Mouse (Mus musculus) midbrain, embryonic 12.5 days (tissue): ENCODE results near the gene Gm26920. TPM values are rescaled to one million over a fixed set of nuclear protein-coding genes. Genes with fewer than 3 reads are reported as not detected.
A peak's percentile ranks its signal among the peaks of the same experiment; 100 is the strongest.
"Not testable (repeated sequence)": the region's sequence is repeated elsewhere in the genome, so short reads cannot be mapped to it uniquely, and the experiment has no call there.

Experiments used
- ATAC-seq: fragments of 200-750 bp; cut with Nextera tagmentation; 2 replicates; pipeline ENCODE4 v1.8.0; 2017; ENCODE audit warnings: low read depth, moderate TSS enrichment, moderate library complexity; ENCODE audit not compliant: low FRiP score
- H3K27ac ChIP-seq: fragments of 300-500 bp; sonication (generic); replicated peaks from 2 replicates; pipeline ENCODE4 v1.5.1; 2016; ENCODE audit warnings: mild to moderate bottlenecking
- H3K27me3 ChIP-seq: fragments of 300-500 bp; sonication (generic); 2 replicates; pipeline ENCODE4 v1.6.1; 2016; ENCODE audit warnings: mild to moderate bottlenecking
- H3K36me3 ChIP-seq: fragments of 300-500 bp; sonication (generic); 2 replicates; pipeline ENCODE4 v1.6.1; 2016
- H3K4me1 ChIP-seq: fragments of 300-500 bp; sonication (generic); 2 replicates; pipeline ENCODE4 v1.6.1; 2016
- H3K4me2 ChIP-seq: fragments of 300-500 bp; sonication (generic); replicated peaks from 2 replicates; pipeline ENCODE4 v1.6.1; 2016; ENCODE audit warnings: mild to moderate bottlenecking, moderate library complexity
- H3K4me3 ChIP-seq: fragments of 300-500 bp; sonication (generic); 2 replicates; pipeline ENCODE4 v1.5.1; 2016; ENCODE audit warnings: mild to moderate bottlenecking
- H3K9ac ChIP-seq: fragments of 300-500 bp; sonication (generic); replicated peaks from 2 replicates; pipeline ENCODE4 v1.6.1; 2016; ENCODE audit warnings: mild to moderate bottlenecking, moderate library complexity
- H3K9me3 ChIP-seq: fragments of 300-500 bp; sonication (generic); 2 replicates; pipeline ENCODE4 v1.6.1; 2016; ENCODE audit warnings: mild to moderate bottlenecking
- WGBS: fragments of 180-500 bp; shearing (Covaris S2); methylation state at CpG from one replicate; pipeline ENCODE4 v1.1.7; 2016; 5-methylcytosine and 5-hydroxymethylcytosine counted together
- polyA plus RNA-seq: library from polyadenylated mRNA; unstranded; fragments of >200 nt; fragmentation: Nextera tagmentation; extraction: Ambion mirVana; gene quantifications from 2 replicates; pipeline ENCODE4 v1.2.1, GENCODE M21; 2016

Gene Gm26920
- polyA plus RNA-seq, result 1.0 and 4.5 TPM in 2 replicates

DNA sequence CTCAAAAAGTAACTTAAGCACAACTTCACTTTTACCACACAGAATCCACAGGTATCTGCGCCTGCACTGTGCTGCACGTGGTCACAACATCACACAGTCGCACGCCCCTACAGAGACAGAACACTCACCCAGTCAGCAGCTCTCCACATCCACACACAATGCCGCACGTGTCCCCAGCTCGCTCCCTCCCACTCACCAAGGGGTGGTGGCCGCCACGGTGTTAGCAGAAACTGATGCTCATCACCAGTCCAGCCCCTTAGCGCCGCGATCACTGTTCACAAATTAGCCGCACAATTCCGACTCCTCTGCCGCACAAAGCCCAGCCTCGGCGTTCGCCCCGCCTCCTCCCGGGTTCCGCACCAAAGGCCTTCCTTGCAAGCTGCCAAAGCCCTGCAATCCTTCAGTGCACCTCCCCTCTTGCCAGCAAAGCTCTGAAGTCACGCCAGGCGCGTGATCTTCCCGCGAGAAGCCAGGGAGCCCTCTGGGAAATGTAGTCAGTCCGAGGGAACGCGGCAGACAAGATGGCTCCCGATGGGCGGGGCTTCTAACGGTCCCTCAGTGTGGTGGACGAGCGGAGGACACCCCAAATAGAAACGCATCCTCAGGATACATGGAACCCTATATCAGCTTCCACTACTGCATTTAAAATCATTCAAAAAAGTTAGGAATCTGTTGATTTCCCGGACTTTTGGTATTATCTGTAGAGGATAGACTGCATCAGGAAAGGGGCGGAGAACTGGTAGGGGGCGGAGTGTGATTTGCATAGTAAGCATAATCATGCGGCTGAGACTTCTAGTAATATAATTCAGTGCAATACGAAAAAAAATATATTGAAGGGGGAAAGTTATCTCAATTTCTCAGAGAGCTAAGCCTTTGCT, at the start of gene Gm26920, which contains the start of gene Zfp566:
Gene Gm26920 (minus strand): TSS at position 319 of the 878 bp plus-strand sequence.
Gene Zfp566 (minus strand): TSS at position 436 of the 878 bp plus-strand sequence.
- Histone ChIP-seq H3K9me3 (no peaks in the 10 kb centered on the region), H3K36me3 (peaks cover 18% of the 10 kb centered on the region), H3K4me2 (peak within 1 kb of the TSS; percentile 62), H3K9ac (peak within 1 kb of the TSS; percentile 68), H3K4me3 (peak within 1 kb of the TSS; percentile 63), H3K4me1 (peaks cover 30% of the 10 kb centered on the region), H3K27ac (peak within 1 kb of the TSS; percentile 86), H3K27me3 (no peaks in the 10 kb centered on the region)
- under 1% methylated on average over 40 of the region's 40 CpGs for WGBS
- ATAC-seq, result peak; percentile 91

DNA sequence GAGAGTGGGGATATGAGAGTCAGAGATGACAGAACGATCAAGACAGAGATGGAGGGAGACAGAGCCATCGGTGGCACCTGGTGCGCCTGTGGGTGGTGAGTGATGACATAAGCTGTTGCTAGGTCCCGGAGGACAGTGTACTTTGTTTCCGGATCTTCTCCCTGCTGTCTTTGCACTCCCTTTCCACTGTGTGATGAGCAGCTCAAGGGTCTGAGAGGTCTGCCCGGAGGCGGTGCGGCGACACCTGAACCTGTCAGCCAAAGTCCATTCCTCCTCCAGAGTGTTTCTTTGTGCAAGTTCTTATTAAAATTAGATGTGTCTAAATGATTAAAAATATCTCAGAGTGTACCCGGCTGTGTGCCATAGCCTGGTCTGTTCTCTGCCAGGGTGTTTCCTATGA, 46.6 kb upstream of the Gm26920 start:
- Histone ChIP-seq H3K4me1 (no peaks in the 10 kb centered on the region), H3K9ac (no peak overlapping the region), H3K27ac (no peak overlapping the region), H3K4me3 (no peak overlapping the region), H3K36me3 (peaks cover 59% of the 10 kb centered on the region), H3K9me3 (peaks cover 6% of the 10 kb centered on the region; the same call in 1 of the 2 replicates), H3K4me2 (no peak overlapping the region), H3K27me3 (no peaks in the 10 kb centered on the region)
- 92% methylated on average over 10 of the region's 10 CpGs for WGBS
- no peak for ATAC-seq

DNA sequence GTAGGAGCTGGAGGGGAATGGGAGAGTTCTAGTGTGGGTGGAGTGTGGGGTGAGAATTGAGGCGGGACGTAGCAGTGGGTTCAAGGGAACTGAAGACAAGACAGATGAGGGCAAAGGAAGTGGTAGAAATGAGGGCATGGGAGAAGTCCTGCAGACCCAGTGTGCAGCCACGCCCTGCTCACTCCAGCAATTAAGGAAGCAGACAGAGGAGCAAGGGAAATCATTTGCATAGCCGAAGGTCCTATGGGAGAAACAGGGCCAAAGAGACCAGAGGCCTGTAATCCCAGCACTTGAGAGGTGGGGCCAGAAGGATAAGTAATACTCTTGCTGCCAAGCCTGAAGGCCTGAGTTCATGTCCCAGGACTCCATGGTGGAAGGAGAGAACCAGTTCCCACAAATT, 42.2 kb upstream of the Gm26920 start:
- Histone ChIP-seq H3K36me3 (peaks cover 87% of the 10 kb centered on the region), H3K4me2 (no peak overlapping the region), H3K27me3 (no peaks in the 10 kb centered on the region), H3K9me3 (0 out of 2 replicates have a peak, but pooled peaks cover 2% of the 10 kb centered on the region), H3K4me3 (no peak overlapping the region), H3K27ac (no peak overlapping the region), H3K4me1 (no peaks in the 10 kb centered on the region), H3K9ac (no peak overlapping the region)
- WGBS, result 94% methylated on average over 4 of the region's 4 CpGs
- no peak for ATAC-seq

DNA sequence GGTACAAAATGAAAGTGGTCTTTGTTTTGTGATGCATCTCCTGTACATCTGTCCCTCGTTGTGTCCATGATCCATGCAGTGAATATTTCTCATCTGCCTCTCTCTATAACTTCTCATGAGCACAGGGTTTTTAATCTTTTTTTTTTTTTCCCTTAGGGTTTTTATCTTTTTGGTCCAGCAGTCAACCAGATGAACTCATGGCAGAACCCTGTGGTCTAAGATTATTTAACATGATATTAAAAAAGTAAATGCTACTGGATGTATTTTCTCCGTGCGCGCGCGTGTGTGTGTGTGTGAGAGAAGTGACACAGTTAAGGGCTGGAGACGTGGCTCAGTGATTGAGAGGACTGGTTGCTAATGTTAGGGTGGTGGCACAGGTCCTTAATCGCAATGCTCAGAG, 39.7 kb upstream of the Gm26920 start:
- 94% methylated on average over 8 of the region's 8 CpGs for WGBS
- Histone ChIP-seq H3K36me3 (peaks cover 83% of the 10 kb centered on the region), H3K4me1 (no peaks in the 10 kb centered on the region)

DNA sequence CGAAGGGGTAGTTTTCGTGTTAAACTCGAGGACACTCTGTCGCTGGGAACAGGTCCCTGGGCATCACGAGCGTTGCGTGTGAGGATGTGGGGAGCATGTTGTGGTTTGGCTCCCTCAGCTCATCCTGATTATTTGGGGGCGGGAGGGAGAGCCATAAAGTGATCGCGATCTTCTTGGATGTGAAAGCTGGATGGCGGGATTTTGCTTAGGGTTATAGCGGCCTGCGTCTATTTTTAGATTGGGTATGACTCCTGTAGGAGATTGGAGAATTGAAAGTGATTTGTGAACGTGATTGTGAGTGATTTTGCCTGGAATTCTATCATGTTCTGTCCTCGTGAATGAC, 31.9 kb upstream of the Gm26920 start:
- peak overlapping the region; percentile 73 for H3K9ac ChIP-seq
- ATAC-seq, result peak; percentile 60
- 13% methylated on average over 15 of the region's 15 CpGs for WGBS
- no peaks in the 10 kb centered on the region for H3K27me3 ChIP-seq
- H3K4me3 ChIP-seq, result peak overlapping the region; percentile 66
- peak overlapping the region; percentile 76 for H3K27ac ChIP-seq
- peaks cover 11% of the 10 kb centered on the region for H3K4me1 ChIP-seq
- H3K9me3 ChIP-seq, result no peaks in the 10 kb centered on the region
- peak overlapping the region; percentile 79 for H3K4me2 ChIP-seq
- peaks cover 11% of the 10 kb centered on the region for H3K36me3 ChIP-seq

More for the DNA sequence above, 39.7 kb upstream of the Gm26920 start:
- H3K27me3 ChIP-seq, result no peaks in the 10 kb centered on the region
- H3K9me3 ChIP-seq, result 0 out of 2 replicates have a peak, but pooled peaks cover 2% of the 10 kb centered on the region
- no peak overlapping the region for H3K4me2 ChIP-seq
- H3K4me3 ChIP-seq, result no peak overlapping the region
- no peak overlapping the region for H3K27ac ChIP-seq
- H3K9ac ChIP-seq, result no peak overlapping the region
- ATAC-seq, result no peak

DNA sequence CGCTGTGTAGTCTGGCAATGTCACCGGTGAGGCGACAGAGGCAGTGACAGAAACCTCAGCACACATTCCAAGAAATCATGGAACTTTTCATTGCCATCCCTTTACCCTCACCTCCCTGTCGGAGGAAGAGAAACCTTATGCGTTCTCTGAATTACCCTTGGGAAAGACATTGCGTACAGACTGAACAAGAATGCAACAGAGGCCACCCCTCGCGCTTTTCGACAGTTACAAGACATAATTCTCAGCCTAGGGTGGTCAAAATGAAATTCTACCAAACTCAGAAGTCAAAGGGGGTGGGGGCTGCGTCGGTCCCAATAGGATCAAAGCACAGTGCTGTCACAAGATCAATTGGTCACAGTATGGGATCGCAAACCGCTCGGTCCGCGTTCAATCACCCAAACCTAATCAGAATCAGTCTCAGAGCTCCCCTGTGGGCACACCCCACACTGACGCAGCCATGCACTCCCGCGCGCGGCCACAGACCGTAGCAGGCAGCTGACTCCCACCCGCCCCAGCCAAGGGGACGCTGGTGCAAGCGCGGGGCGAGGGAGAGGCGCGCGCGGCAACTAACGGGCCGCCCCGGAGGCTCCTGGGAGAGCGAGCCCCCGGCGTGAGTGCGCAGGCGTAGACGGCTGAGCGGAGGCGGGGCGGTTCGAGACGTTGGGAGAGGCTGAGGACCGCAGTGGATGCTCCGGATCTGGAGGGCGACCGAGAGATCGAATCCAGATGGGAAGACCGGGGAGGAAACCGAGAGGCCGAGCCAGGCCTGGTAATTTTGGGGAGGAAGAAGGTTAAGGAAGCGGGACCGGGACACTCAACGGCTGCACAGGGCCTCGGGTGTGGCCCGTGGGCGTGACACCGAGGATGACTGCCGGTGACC, 31.3 kb upstream of the Gm26920 start, which contains the start of gene Zfp382:
Gene Zfp382 (plus strand): TSS at position 635 of the 880 bp plus-strand sequence.
- Histone ChIP-seq H3K27me3 (no peaks in the 10 kb centered on the region), H3K36me3 (peaks cover 6% of the 10 kb centered on the region), H3K27ac (peak within 1 kb of the TSS; percentile 76), H3K4me2 (peak within 1 kb of the TSS; percentile 79), H3K9me3 (0 out of 2 replicates have a peak, but pooled peaks cover under 1% of the 10 kb centered on the region), H3K4me1 (peaks cover 11% of the 10 kb centered on the region), H3K4me3 (peak within 1 kb of the TSS; percentile 66), H3K9ac (peak within 1 kb of the TSS; percentile 73)
- under 1% methylated on average over 61 of the region's 61 CpGs for WGBS
- ATAC-seq, result peak; percentile 97

DNA sequence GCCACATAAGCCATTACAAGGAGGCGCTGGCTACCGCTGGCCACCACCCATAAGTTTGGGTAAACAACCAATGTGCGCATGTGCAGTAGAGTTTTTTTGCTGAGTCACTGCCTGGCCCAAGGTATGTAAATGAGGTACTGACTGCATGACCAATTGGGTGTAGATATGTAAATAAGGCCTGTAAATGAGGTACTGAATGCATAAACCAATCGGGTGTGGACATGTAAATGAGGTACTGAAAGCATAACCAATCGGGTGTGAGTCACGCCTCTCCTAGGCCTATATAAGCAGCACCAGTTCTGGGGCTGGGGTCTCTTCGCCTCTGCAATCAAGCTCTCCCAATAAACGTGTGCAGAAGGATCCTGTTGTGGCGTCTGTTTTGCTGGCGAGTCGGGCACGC, 27.7 kb upstream of the Gm26920 start:
- not testable (repeated sequence) for H3K27me3 ChIP-seq, H3K4me2 ChIP-seq, H3K27ac ChIP-seq, H3K9ac ChIP-seq, H3K36me3 ChIP-seq, ATAC-seq, H3K4me1 ChIP-seq, H3K4me3 ChIP-seq
- H3K9me3 ChIP-seq, result peaks cover 26% of the 10 kb centered on the region
- 95% methylated on average over 12 of the region's 12 CpGs for WGBS

DNA sequence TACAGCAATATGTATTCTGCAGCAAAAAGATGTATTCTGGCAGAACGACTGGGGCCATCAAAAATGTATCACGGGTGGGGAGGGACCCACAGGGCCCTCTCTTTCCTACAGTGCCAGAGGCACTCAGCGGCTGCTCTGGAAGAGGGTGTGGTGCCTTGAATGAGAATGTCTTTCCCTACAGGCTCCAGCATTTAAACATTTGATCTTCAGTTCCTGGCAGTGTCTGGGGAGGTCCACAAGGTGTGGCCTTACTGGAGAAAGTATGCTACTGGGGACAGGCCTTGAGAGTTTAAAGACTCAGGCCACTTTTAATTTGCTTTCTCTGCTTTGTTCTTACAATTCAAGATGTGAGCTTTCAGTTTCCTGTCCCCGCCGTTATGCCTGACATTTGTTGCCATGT, 25.9 kb upstream of the Gm26920 start:
- H3K27me3 ChIP-seq, result no peaks in the 10 kb centered on the region
- peaks cover 26% of the 10 kb centered on the region for H3K9me3 ChIP-seq
- H3K4me3 ChIP-seq, result no peak overlapping the region
- no peaks in the 10 kb centered on the region for H3K36me3 ChIP-seq
- no peak overlapping the region for H3K9ac ChIP-seq
- H3K27ac ChIP-seq, result no peak overlapping the region
- H3K4me1 ChIP-seq, result no peaks in the 10 kb centered on the region; the same call in 1 of the 2 replicates
- no peak for ATAC-seq
- WGBS, result 90% methylated on average over 5 of the region's 5 CpGs
- no peak overlapping the region for H3K4me2 ChIP-seq

DNA sequence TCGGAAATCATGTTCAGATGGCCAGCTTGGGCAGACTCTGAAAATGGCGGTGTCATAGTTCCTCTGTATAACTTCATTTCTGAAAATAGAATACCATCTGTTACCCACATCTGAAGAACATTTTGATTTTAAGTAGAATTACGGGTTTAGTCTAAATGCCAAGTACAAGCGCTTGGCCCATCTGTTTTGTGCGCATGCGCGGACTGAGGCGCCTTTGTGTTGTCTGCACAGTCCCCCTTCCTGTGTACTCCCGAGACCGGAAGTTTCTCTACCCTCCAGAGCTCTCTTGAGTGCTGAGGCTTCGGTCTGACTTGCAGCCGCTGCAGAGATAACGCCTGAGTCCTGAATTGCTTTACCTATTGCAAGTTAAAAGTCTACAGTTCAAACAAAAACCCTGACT, 9.1 kb upstream of the Gm26920 start:
- WGBS, result 97% methylated on average over 13 of the region's 13 CpGs

DNA sequence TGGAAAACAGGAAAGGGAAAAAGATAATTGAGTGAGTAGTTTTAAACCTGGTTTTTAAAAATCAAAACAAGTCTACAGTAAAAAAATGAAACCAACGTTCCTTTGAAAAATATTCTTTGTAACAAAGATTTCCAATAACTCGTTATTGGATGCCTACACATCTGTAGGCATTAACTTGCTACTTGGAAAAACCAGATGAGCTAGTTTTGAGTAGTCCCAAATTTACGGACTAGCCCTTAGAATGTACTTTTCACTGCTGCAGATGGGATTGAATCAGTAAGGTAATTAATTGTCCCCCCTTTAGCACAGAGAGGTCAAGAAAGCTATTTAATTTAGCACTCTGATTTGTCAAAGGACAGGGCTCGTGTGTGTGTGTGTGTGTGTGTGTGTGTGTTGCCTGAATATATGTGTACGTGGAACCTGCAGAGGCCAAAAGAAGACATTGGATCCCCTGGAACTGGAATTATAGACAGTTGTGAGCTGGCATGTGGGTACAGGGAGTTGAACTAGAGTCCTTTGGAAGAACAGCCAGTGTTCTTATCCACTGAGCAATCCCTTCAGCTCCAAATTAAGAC, 5.4 kb upstream of the Gm26920 start:
- H3K4me2 ChIP-seq, result peak overlapping the region; percentile 75
- no peak for ATAC-seq
- H3K4me3 ChIP-seq, result peak overlapping the region; percentile 62
- H3K27me3 ChIP-seq, result no peaks in the 10 kb centered on the region
- H3K4me1 ChIP-seq, result peaks cover 26% of the 10 kb centered on the region
- WGBS, result 10% methylated on average over 5 of the region's 5 CpGs
- H3K9ac ChIP-seq, result peak overlapping the region; percentile 83
- H3K27ac ChIP-seq, result peak overlapping the region; percentile 97
- peaks cover 29% of the 10 kb centered on the region for H3K36me3 ChIP-seq
- H3K9me3 ChIP-seq, result 0 out of 2 replicates have a peak, but pooled peaks cover 3% of the 10 kb centered on the region

More for the DNA sequence above, 9.1 kb upstream of the Gm26920 start:
- peaks cover 17% of the 10 kb centered on the region for H3K4me1 ChIP-seq
- H3K9me3 ChIP-seq, result peaks cover 23% of the 10 kb centered on the region
- no peaks in the 10 kb centered on the region for H3K27me3 ChIP-seq
- no peak for ATAC-seq
- H3K9ac ChIP-seq, result no peak overlapping the region
- H3K4me2 ChIP-seq, result no peak overlapping the region
- peaks cover 62% of the 10 kb centered on the region for H3K36me3 ChIP-seq
- H3K27ac ChIP-seq, result no peak overlapping the region
- no peak overlapping the region for H3K4me3 ChIP-seq

DNA sequence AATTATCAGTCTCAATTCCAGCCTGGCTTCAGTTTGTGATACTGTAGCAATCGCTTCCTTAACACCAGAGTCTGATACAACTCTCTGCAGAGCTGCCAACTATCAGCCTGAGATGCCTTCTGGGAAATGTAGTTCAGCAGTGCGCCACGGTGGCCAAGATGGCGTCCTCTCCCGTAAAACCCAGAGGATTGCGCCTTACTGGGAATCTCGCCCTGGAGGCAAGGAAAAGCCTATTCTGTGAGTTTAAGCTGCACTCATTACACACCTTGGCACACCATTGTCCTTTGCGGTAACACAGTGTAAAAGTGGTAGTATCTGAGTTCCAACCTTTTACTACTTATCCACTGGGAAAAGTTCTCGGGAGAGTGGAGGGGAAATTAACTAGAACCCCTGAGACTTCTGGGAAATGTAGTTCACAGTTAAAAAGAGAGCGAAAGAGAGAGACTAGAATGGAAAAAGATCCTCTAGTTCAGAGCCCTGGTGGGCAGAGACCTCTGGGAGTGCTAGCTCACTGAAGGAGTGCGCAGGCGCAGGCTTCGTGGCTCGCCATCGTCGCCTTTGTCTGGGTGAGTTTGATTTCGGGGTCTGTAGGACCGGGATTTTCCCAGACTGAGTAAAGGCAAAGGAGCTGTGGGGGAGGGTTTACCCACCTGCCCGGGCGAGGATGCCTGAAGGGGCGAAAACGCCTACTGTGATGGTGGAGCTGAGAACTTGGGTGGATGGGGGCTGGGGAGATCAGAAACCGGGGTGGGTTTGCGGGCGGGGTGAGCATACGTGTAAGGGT, 4.6 kb upstream of the Gm26920 start, which contains the start of gene Zfp260:
Gene Zfp260 (plus strand): TSS at position 132 of the 784 bp plus-strand sequence.
- no peaks in the 10 kb centered on the region for H3K27me3 ChIP-seq
- ATAC-seq, result peak; percentile 74
- H3K27ac ChIP-seq, result peak within 1 kb of the TSS; percentile 97
- peak within 1 kb of the TSS; percentile 83 for H3K9ac ChIP-seq
- under 1% methylated on average over 26 of the region's 26 CpGs for WGBS
- H3K36me3 ChIP-seq, result peaks cover 21% of the 10 kb centered on the region
- peaks cover 26% of the 10 kb centered on the region for H3K4me1 ChIP-seq
- peak within 1 kb of the TSS; percentile 75 for H3K4me2 ChIP-seq
- H3K4me3 ChIP-seq, result peak within 1 kb of the TSS; percentile 62
- H3K9me3 ChIP-seq, result no peaks in the 10 kb centered on the region
